Mouse (Mus musculus) heart, adult 8-10 months (tissue): Measurements from ENCODE around the gene Arl6ip5. TPM values are rescaled to one million over a fixed set of nuclear protein-coding genes. Genes with fewer than 3 reads are reported as not detected.

Source experiments
- DNase-seq: peaks from one replicate; pipeline ENCODE4 v3.0.0; 2022; ENCODE audit warnings: low spot score
- total RNA-seq, 4 experiments: library from RNA; stranded (reverse); gene quantifications; 2 replicates each; pipeline ENCODE4 v1.2.4; 2022

The Arl6ip5 gene
- 100 to 1,000 TPM; 135 to 148 (median 144) TPM for total RNA-seq

GRCm38 (mm10) chr6:97210191-97210961 lies at the start of gene Arl6ip5:
Gene Arl6ip5, plus strand, starts transcription at chr6:97210689.
- peak; percentile 92 for DNase-seq

- DNase-seq, result no peak
These were observed 34.8 kb upstream of the Arl6ip5 start for GRCm38 (mm10) chr6:97175716-97176115.

- DNase-seq, result peak; percentile 95
These were observed 31.8 kb upstream of the Arl6ip5 start, which contains the start of gene Tmf1 for GRCm38 (mm10) chr6:97178491-97179366. Gene Tmf1, minus strand, starts transcription at chr6:97179122.

- no peak for DNase-seq
These were observed 31.1 kb upstream of the Arl6ip5 start for GRCm38 (mm10) chr6:97179367-97179828.

- no peak for DNase-seq
These were observed 10.1 kb upstream of the Arl6ip5 start for GRCm38 (mm10) chr6:97200437-97200836.

GRCm38 (mm10) chr6:97202477-97202876 lies 8.0 kb upstream of the Arl6ip5 start:
- no peak for DNase-seq

GRCm38 (mm10) chr6:97204252-97204869 lies 6.1 kb upstream of the Arl6ip5 start:
- DNase-seq, result no peak

- DNase-seq, result no peak
These were observed 5.5 kb upstream of the Arl6ip5 start for GRCm38 (mm10) chr6:97204952-97205351.

GRCm38 (mm10) chr6:97205439-97205885 lies 5.0 kb upstream of the Arl6ip5 start, which contains the start of gene Uba3:
Gene Uba3, minus strand, starts transcription at chr6:97205647.
- peak; percentile 99 for DNase-seq

GRCm38 (mm10) chr6:97207085-97207484 lies 3.4 kb upstream of the Arl6ip5 start:
- no peak for DNase-seq

- DNase-seq, result no peak
These were observed 2.1 kb upstream of the Arl6ip5 start for GRCm38 (mm10) chr6:97208406-97208805.

GRCm38 (mm10) chr6:97209201-97209600 lies 1.3 kb upstream of the Arl6ip5 start:
- DNase-seq, result no peak

- no peak for DNase-seq
These were observed 738 bp upstream of the Arl6ip5 start for GRCm38 (mm10) chr6:97209751-97210150.

GRCm38 (mm10) chr6:97210962-97211601 lies 593 bp downstream of the Arl6ip5 start:
- no peak for DNase-seq

- peak; percentile 63 for DNase-seq
These were observed 1.5 kb downstream of the Arl6ip5 start for GRCm38 (mm10) chr6:97211981-97212380.

GRCm38 (mm10) chr6:97216154-97216821 lies 5.8 kb downstream of the Arl6ip5 start:
- DNase-seq, result no peak

- no peak for DNase-seq
These were observed 10.2 kb downstream of the Arl6ip5 start for GRCm38 (mm10) chr6:97220672-97221071.

GRCm38 (mm10) chr6:97221205-97222025 lies 10.9 kb downstream of the Arl6ip5 start:
- DNase-seq, result no peak

GRCm38 (mm10) chr6:97222321-97222720 lies 11.8 kb downstream of the Arl6ip5 start:
- no peak for DNase-seq
